Mouse (Mus musculus) kidney, embryonic 16.5 days (tissue): Measurements from ENCODE around the gene Cfap43. TPM values are rescaled to one million over a fixed set of nuclear protein-coding genes. Genes with fewer than 3 reads are reported as not detected.

ENCODE experiments used
- ATAC-seq: fragments of 200-750 bp; cut with Nextera tagmentation; 2 replicates; pipeline ENCODE4 v1.8.0; 2017; ENCODE audit warnings: moderate TSS enrichment; ENCODE audit not compliant: low FRiP score, low TSS enrichment
- H3K27ac ChIP-seq: fragments of 300-500 bp; sonication (generic); 2 replicates; pipeline ENCODE4 v1.5.1; 2014; ENCODE audit warnings: low read length
- H3K27me3 ChIP-seq: fragments of 300-500 bp; sonication (generic); 2 replicates; pipeline ENCODE4 v1.6.1; 2014; ENCODE audit warnings: low read length, control low read depth, mixed read lengths; ENCODE audit not compliant: insufficient read depth
- H3K36me3 ChIP-seq: fragments of 300-500 bp; sonication (generic); 2 replicates; pipeline ENCODE4 v1.6.1; 2014; ENCODE audit warnings: low read length, control low read depth, mixed read lengths; ENCODE audit not compliant: insufficient read depth
- H3K4me1 ChIP-seq: fragments of 300-500 bp; sonication (generic); 2 replicates; pipeline ENCODE4 v1.6.1; 2014; ENCODE audit warnings: low read length, control low read depth, mixed read lengths; ENCODE audit not compliant: insufficient read depth
- H3K4me2 ChIP-seq: fragments of 300-500 bp; sonication (generic); replicated peaks from 2 replicates; pipeline ENCODE4 v1.6.1; 2014; ENCODE audit warnings: low read depth, low read length
- H3K4me3 ChIP-seq: fragments of 300-500 bp; sonication (generic); 2 replicates; pipeline ENCODE4 v1.5.1; 2014; ENCODE audit warnings: mild to moderate bottlenecking, low read length
- H3K9ac ChIP-seq: fragments of 300-500 bp; sonication (generic); replicated peaks from 2 replicates; pipeline ENCODE4 v1.6.1; 2014; ENCODE audit warnings: low read length
- H3K9me3 ChIP-seq: fragments of 300-500 bp; sonication (generic); 2 replicates; pipeline ENCODE4 v1.6.1; 2016; ENCODE audit warnings: low read length, control low read depth
- WGBS: fragments of 180-500 bp; shearing (Covaris S2); extraction: QIAGEN DNeasy Blood & Tissue Kit; methylation state at CpG from one replicate; pipeline ENCODE4 v1.1.7; 2014; 5-methylcytosine and 5-hydroxymethylcytosine counted together
- polyA plus RNA-seq: library from polyadenylated mRNA; unstranded; fragments of >200 nt; fragmentation: Nextera tagmentation; extraction: Ambion mirVana; gene quantifications from 2 replicates; pipeline ENCODE4 v1.2.1, GENCODE M21; 2015

Cfap43 gene
- polyA plus RNA-seq, 1 experiment from 2014 or later, result 0.05 TPM

GRCm38 (mm10) chr19:47876252-47876651 is 42.8 kb downstream of the Cfap43 start:
- no peak overlapping the region for H3K4me3 ChIP-seq
- no peaks in the 10 kb centered on the region for H3K36me3 ChIP-seq
- H3K9ac ChIP-seq, result no peak overlapping the region
- no peak for ATAC-seq
- 78% methylated on average over 15 of the region's 15 CpGs for WGBS
- no peak overlapping the region for H3K27ac ChIP-seq
- H3K4me2 ChIP-seq, result no peak overlapping the region
- H3K27me3 ChIP-seq, result no peaks in the 10 kb centered on the region
- H3K9me3 ChIP-seq, result no peaks in the 10 kb centered on the region
- no peaks in the 10 kb centered on the region for H3K4me1 ChIP-seq

- Histone ChIP-seq H3K27me3 (no peaks in the 10 kb centered on the region), H3K4me1 (no peaks in the 10 kb centered on the region), H3K36me3 (no peaks in the 10 kb centered on the region), H3K4me3 (no peak overlapping the region), H3K9me3 (no peaks in the 10 kb centered on the region), H3K4me2 (no peak overlapping the region), H3K27ac (no peak overlapping the region), H3K9ac (no peak overlapping the region)
- 31% methylated on average over 10 of the region's 10 CpGs for WGBS
- no peak for ATAC-seq
Observed at GRCm38 (mm10) chr19:47871515-47871914, 47.6 kb downstream of the Cfap43 start.

- H3K9ac ChIP-seq, result no peak overlapping the region
- H3K4me3 ChIP-seq, result no peak overlapping the region
- no peaks in the 10 kb centered on the region for H3K36me3 ChIP-seq
- H3K27me3 ChIP-seq, result no peaks in the 10 kb centered on the region
- WGBS, result 75% methylated on average over 7 of the region's 7 CpGs
- no peak overlapping the region for H3K27ac ChIP-seq
- H3K4me1 ChIP-seq, result 0 out of 2 replicates have a peak, but pooled peaks cover 4% of the 10 kb centered on the region
- H3K9me3 ChIP-seq, result no peaks in the 10 kb centered on the region
- no peak overlapping the region for H3K4me2 ChIP-seq
- ATAC-seq, result no peak
Observed at GRCm38 (mm10) chr19:47870102-47870666, 48.9 kb downstream of the Cfap43 start.

GRCm38 (mm10) chr19:47869516-47869915 is 49.6 kb downstream of the Cfap43 start:
- Histone ChIP-seq H3K4me2 (no peak overlapping the region), H3K27ac (no peak overlapping the region), H3K27me3 (no peaks in the 10 kb centered on the region), H3K9me3 (no peaks in the 10 kb centered on the region), H3K9ac (no peak overlapping the region), H3K36me3 (no peaks in the 10 kb centered on the region), H3K4me3 (no peak overlapping the region), H3K4me1 (0 out of 2 replicates have a peak, but pooled peaks cover 7% of the 10 kb centered on the region)
- ATAC-seq, result no peak
- WGBS, result 33% methylated on average over 3 of the region's 3 CpGs

- Histone ChIP-seq H3K9me3 (no peaks in the 10 kb centered on the region), H3K27me3 (no peaks in the 10 kb centered on the region), H3K27ac (no peak overlapping the region), H3K4me3 (no peak overlapping the region), H3K9ac (no peak overlapping the region), H3K4me2 (no peak overlapping the region), H3K4me1 (0 out of 2 replicates have a peak, but pooled peaks cover 7% of the 10 kb centered on the region), H3K36me3 (no peaks in the 10 kb centered on the region)
- no peak for ATAC-seq
- 50% methylated on average over 4 of the region's 4 CpGs for WGBS
Observed at GRCm38 (mm10) chr19:47868951-47869350, 50.1 kb downstream of the Cfap43 start.

- Histone ChIP-seq H3K27me3 (no peaks in the 10 kb centered on the region), H3K9ac (no peak overlapping the region), H3K9me3 (no peaks in the 10 kb centered on the region), H3K27ac (no peak overlapping the region), H3K4me1 (0 out of 2 replicates have a peak, but pooled peaks cover 7% of the 10 kb centered on the region), H3K36me3 (0 out of 2 replicates have a peak, but pooled peaks cover 2% of the 10 kb centered on the region), H3K4me2 (no peak overlapping the region), H3K4me3 (no peak overlapping the region)
- no peak for ATAC-seq
- 62% methylated on average over 4 of the region's 4 CpGs for WGBS
Observed at GRCm38 (mm10) chr19:47867628-47868175, 51.4 kb downstream of the Cfap43 start.

- WGBS, result under 1% methylated on average over 49 of the region's 49 CpGs
- H3K36me3 ChIP-seq, result peaks cover 8% of the 10 kb centered on the region; the same call in 1 of the 2 replicates
- H3K27me3 ChIP-seq, result no peaks in the 10 kb centered on the region
- ATAC-seq, result peak; percentile 100
- peak within 1 kb of the TSS; percentile 91 for H3K9ac ChIP-seq
- peak within 1 kb of the TSS; percentile 86 for H3K27ac ChIP-seq
- H3K4me1 ChIP-seq, result 0 out of 2 replicates have a peak, but pooled peaks cover 7% of the 10 kb centered on the region
- peak within 1 kb of the TSS; percentile 84 for H3K4me3 ChIP-seq
- H3K9me3 ChIP-seq, result no peaks in the 10 kb centered on the region
- H3K4me2 ChIP-seq, result peak within 1 kb of the TSS; percentile 89
Observed at GRCm38 (mm10) chr19:47865353-47865947, 53.6 kb downstream of the Cfap43 start, which contains the start of gene Gsto2. TSS of gene Gsto2 (plus strand) at chr19:47865534.

- H3K4me2 ChIP-seq, result peak overlapping the region; percentile 89
- 0 out of 2 replicates have a peak, but pooled peaks cover 7% of the 10 kb centered on the region for H3K4me1 ChIP-seq
- peak overlapping the region; percentile 84 for H3K4me3 ChIP-seq
- 79% methylated on average over 7 of the region's 7 CpGs for WGBS
- H3K9me3 ChIP-seq, result no peaks in the 10 kb centered on the region
- no peak overlapping the region; the same call in 1 of the 2 replicates for H3K9ac ChIP-seq
- H3K36me3 ChIP-seq, result peaks cover 14% of the 10 kb centered on the region; the same call in 1 of the 2 replicates
- ATAC-seq, result no peak
- H3K27me3 ChIP-seq, result no peaks in the 10 kb centered on the region
- H3K27ac ChIP-seq, result no peak overlapping the region
Observed at GRCm38 (mm10) chr19:47864721-47865120, 54.4 kb downstream of the Cfap43 start.

- 0 out of 2 replicates have a peak, but pooled peaks cover 7% of the 10 kb centered on the region for H3K4me1 ChIP-seq
- WGBS, result 97% methylated on average over 9 of the region's 9 CpGs
Observed at GRCm38 (mm10) chr19:47864051-47864450, 55.0 kb downstream of the Cfap43 start.

GRCm38 (mm10) chr19:47862581-47862980 is 56.5 kb downstream of the Cfap43 start:
- Histone ChIP-seq H3K36me3 (peaks cover 22% of the 10 kb centered on the region; the same call in 1 of the 2 replicates), H3K9ac (no peak overlapping the region), H3K27me3 (no peaks in the 10 kb centered on the region), H3K27ac (no peak overlapping the region), H3K4me1 (0 out of 2 replicates have a peak, but pooled peaks cover 7% of the 10 kb centered on the region), H3K9me3 (no peaks in the 10 kb centered on the region), H3K4me3 (no peak overlapping the region), H3K4me2 (no peak overlapping the region)
- ATAC-seq, result no peak
- WGBS, result 95% methylated on average over 3 of the region's 3 CpGs

More at GRCm38 (mm10) chr19:47864051-47864450, 55.0 kb downstream of the Cfap43 start:
- no peaks in the 10 kb centered on the region for H3K9me3 ChIP-seq
- no peaks in the 10 kb centered on the region for H3K27me3 ChIP-seq
- H3K4me2 ChIP-seq, result no peak overlapping the region
- no peak overlapping the region for H3K9ac ChIP-seq
- no peak overlapping the region for H3K27ac ChIP-seq
- peaks cover 14% of the 10 kb centered on the region; the same call in 1 of the 2 replicates for H3K36me3 ChIP-seq
- no peak overlapping the region for H3K4me3 ChIP-seq
- no peak for ATAC-seq
